Mouse (Mus musculus) central nervous system, embryonic 14 days (tissue): Measurements from ENCODE around the gene Srrd. TPM values are rescaled to one million over a fixed set of nuclear protein-coding genes. Genes with fewer than 3 reads are reported as not detected.

Experiments
- polyA plus RNA-seq: library from polyadenylated mRNA; depleted of rRNA; stranded (reverse); fragments of >200 nt; gene quantifications from 2 replicates; pipeline ENCODE4 v1.2.3, GENCODE M21; 2012; rRNA removed

The Srrd gene
- 75.4 and 76.0 TPM in 2 replicates for polyA plus RNA-seq

GRCm38 (mm10) chr5:112342463-112343204, at the start of gene Srrd, which contains the start of gene Hps4:
TSS of gene Srrd (minus strand) at chr5:112343040.
TSS of gene Hps4 (plus strand) at chr5:112343083.

DNA sequence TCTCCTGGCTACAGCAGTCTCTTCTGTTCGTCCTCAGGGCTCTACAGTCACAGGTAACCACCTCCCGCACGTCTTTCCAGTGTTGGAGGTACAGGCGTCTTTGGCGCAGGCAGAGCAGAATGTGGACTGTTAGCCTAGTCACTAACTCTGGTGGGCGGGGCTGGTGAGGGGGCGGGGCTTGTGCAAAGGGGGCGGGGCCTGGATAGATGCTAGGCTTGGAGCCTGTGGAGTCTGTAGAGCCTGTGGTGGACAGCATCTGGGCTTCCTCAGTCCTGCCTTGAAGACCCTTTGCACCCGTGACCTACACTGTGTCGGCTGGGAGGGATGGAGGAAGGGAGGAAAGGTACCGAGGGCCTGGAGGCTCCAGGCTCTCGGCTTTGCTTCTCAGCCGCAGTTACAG, 13.1 kb upstream of the Srrd start, which contains the start of gene Gm6583:
Gene Gm6583 (minus strand): TSS at position 124 of the 400 bp plus-strand sequence.

GRCm38 (mm10) chr5:112325546-112326445, 17.0 kb downstream of the Srrd start, which contains the start of gene Tfip11:
TSS of gene Tfip11 (plus strand) at chr5:112326358.

Other genes with a start within 250 kb of the Srrd start
- gene Cryba4, start 90.5 kb downstream of the Srrd start, polyA plus RNA-seq = 1.2 TPM in 2 replicates
- gene Crybb1, start 87.2 kb downstream of the Srrd start, polyA plus RNA-seq = 0.76 and 1.1 TPM in 2 replicates
- gene Tpst2, start 66.3 kb downstream of the Srrd start, polyA plus RNA-seq = 26.9 and 28.6 TPM in 2 replicates
- 37.8 and 40.4 TPM in 2 replicates for gene Tfip11, start 16.7 kb downstream of the Srrd start, polyA plus RNA-seq
- gene Hps4, start within 50 bp of the Srrd start, polyA plus RNA-seq = 51.7 and 51.8 TPM in 2 replicates
- 0.06 TPM in 1 of 2 replicates, not detected in the other for gene Gm6583, start 13.0 kb upstream of the Srrd start, polyA plus RNA-seq
- 80.9 and 85.0 TPM in 2 replicates for gene Asphd2, start 51.8 kb upstream of the Srrd start, polyA plus RNA-seq
- gene Gm6588, start 106.4 kb upstream of the Srrd start, polyA plus RNA-seq = not detected in 2 replicates
- gene Sez6l, start 234.1 kb upstream of the Srrd start, polyA plus RNA-seq = 61.7 and 66.0 TPM in 2 replicates